Mouse (Mus musculus): ENCODE data around the gene Gm17727.
"Not testable (repeated sequence)": the region's sequence is repeated elsewhere in the genome, so short reads cannot be mapped to it uniquely, and the experiment has no call there.

Gm17727 gene

DNA sequence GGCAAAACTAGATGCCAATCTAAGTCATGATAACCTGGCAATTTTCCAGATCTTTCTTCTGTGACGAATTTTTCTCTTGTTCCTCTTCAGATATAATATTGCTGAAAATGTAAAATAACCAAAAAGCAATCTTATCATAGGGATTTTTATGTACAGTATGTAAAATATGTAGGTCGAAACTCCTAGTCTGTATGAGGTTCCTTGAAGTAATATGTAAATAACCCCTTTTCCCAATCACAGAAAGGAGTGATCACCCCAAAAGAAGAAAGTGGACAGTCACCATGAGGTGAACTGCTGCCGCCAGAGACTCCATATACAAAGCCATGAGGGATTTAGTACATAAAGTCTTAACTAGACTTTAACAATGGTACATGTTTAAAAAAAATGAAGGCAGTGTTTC is at the start of gene Gm17727:
Gm17727 (minus strand) TSS at position 101 of the 400 bp plus-strand sequence.
- in situ Hi-C loops (cut with MboI; ENCODE audit: low sequenced_read_pairs) = no loop called here

DNA sequence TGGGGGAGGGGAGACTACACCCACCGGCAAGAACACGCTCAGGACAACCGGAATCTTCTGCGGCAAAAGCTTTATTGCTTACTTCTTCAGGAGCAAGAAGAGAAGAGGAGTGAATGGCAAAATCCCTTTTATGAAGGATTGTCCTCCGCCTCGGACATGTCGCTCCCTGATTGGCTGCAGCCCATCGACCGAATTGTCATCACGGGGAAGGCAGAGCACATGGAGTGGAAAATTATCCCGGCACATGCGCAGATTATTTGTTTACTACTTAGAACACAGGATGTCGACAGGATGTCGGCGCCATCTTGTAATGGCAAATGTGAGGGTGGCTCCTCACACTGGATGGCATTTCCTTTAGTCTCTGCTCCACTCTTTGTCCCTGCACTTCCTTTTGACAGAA is 40.0 kb upstream of the Gm17727 start:
- in situ Hi-C loops (cut with MboI; ENCODE audit: low sequenced_read_pairs) = not testable (repeated sequence)

DNA sequence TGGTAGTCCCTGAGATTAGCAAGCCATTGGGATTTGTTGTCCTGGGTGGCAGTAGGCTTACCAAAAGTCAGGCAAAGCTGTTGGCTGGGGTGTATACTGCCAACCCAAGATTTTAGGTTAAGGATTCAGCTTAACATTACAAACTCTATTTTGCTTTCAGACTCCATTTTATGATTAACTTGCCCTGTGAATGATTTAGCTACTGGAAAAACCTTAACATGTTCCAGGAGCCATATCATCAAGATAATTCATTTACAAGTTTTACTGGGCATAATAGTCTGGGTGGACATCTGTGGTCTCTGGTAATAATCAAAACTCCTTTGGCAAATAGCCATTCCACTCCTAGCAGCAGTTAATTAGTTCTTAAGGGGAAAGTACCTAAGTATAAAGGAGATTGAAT is 20.2 kb upstream of the Gm17727 start:
- in situ Hi-C loops (cut with MboI; ENCODE audit: low sequenced_read_pairs) = no loop called here

DNA sequence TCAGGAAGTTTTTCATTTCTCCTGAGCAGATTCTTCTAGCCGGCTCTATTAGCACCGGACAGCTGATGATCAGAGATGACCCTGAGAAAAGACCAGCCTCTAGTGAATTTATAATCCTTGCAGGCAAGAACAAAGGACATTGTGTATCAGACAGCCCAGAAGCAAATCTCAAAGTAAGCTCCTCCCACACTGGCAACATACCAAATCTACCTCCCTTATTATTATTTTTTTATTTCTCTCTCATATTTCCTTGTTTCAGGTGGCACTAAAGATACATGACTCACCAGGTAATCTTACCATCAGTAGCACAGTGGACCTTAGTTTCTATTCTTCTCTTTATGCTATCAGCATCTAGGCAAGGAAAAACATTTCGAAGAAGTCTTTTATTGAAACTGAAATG is 12.1 kb upstream of the Gm17727 start, which contains the start of the genes Gm27235 and D730048I06Rik:
Gm27235 (minus strand) TSS at position 101 of the 400 bp plus-strand sequence.
D730048I06Rik (minus strand) TSS at position 112 of the 400 bp plus-strand sequence.
- in situ Hi-C loops (cut with MboI; ENCODE audit: low sequenced_read_pairs) = no loop called here

- in situ Hi-C loops (cut with MboI; ENCODE audit: low sequenced_read_pairs) = no loop called here
These were observed 21.1 kb downstream of the Gm17727 start for GRCm38 (mm10) chr9:35756843-35757242.

- in situ Hi-C loops (cut with MboI; ENCODE audit: low sequenced_read_pairs) = no loop called here
These were observed 37.2 kb downstream of the Gm17727 start, which contains the start of gene Gm17677 for GRCm38 (mm10) chr9:35740749-35741148. Gm17677 (plus strand) TSS chr9:35741049.
